Comparison of ENCODE assay signal across 8 mouse cellular contexts in the genomic region with DNA sequence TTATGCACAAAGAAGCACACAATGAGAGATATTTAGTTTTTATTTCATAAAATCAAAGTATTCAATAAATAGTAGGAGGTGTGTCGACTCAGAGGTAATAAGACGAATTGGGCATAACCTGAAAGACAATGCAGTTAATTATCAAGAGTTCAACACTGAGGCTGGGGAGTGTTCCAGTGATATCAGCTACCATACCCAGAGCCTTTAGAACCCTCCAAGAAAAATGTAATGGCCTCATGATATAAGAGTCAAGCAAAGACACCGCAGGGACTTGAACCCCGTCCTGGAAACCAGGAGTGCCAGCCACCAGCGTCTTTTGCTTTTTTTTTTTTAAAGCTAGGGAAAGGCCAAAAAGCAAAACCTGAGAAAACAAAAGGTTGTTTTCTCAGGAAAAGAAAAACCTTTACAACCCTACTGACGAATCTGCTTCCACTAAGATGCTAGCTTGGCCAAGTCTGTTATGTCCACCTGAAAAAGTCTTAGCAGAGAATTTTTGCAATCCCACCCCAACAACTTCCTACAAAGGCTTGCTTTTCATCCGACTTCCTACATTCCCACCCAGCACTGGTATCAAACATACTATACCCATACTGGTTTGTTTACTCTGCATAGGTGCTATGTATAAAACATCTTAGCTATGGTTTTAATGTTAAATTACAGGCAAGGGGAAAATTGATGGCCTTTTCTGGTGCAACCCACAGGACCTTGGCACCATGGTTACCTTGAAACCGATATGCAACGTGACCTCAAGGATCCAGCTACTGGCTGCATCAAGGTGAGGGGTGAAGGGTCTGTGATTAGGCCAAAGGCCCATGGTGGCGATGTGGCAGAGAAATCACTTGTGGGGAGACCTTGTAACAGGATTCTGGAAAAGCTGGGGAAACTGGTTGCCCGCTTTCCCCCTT. TPM values are rescaled to one million over a fixed set of nuclear protein-coding genes. Genes with fewer than 3 reads are reported as not detected.
DNase-seq lines count a peak whose midpoint lies in the region; ATAC-seq and TF ChIP-seq lines count a peak whose summit lies in the region.

No protein-coding gene starts in this region.

- H3K9ac ChIP-seq in kidney, embryonic 16.5 days (replicated peaks; ENCODE audit: low read length): peak overlapping the region; percentile 83
- H3K9ac ChIP-seq in hindbrain, embryonic 12.5 days: peak overlapping the region; percentile 100
- peak overlapping the region; percentile 99; the same call in 1 of the 2 replicates for H3K9ac ChIP-seq in midbrain, embryonic 12.5 days (replicated peaks)

- no peak for DNase-seq in kidney, adult 8-10 months
- no peak for DNase-seq in spleen, postnatal 36 days (ENCODE audit: low spot score in 2 of 2)
- DNase-seq in layer of hippocampus, postnatal 14 days (ENCODE audit: low spot score in 2 of 2): no peak
- no peak for DNase-seq in left cerebral cortex, adult 11 months (ENCODE audit: low spot score)

- peak overlapping the region; percentile 96 for H3K4me2 ChIP-seq in kidney, embryonic 16.5 days (replicated peaks; ENCODE audit: low read depth, low read length)
- peak overlapping the region; percentile 90 for H3K4me2 ChIP-seq in hindbrain, embryonic 12.5 days (replicated peaks)
- H3K4me2 ChIP-seq in midbrain, embryonic 12.5 days (replicated peaks): peak overlapping the region; percentile 91

- 46% methylated on average over 11 of the region's 11 CpGs for WGBS in kidney, embryonic 16.5 days
- WGBS in hindbrain, embryonic 12.5 days: 69% methylated on average over 11 of the region's 11 CpGs
- 78% methylated on average over 11 of the region's 11 CpGs for WGBS in midbrain, embryonic 12.5 days

- no peaks in the 10 kb centered on the region for H3K9me3 ChIP-seq in kidney, embryonic 16.5 days (ENCODE audit: low read length)
- H3K9me3 ChIP-seq in hindbrain, embryonic 12.5 days (replicated peaks): no peaks in the 10 kb centered on the region
- H3K9me3 ChIP-seq in midbrain, embryonic 12.5 days: no peaks in the 10 kb centered on the region

- no peak for ATAC-seq in kidney, embryonic 16.5 days (ENCODE audit: low FRiP score, low TSS enrichment)
- no peak for ATAC-seq in hindbrain, embryonic 12.5 days (ENCODE audit: low FRiP score)
- no peak for ATAC-seq in midbrain, embryonic 12.5 days (ENCODE audit: low FRiP score, low read depth)

- H3K36me3 ChIP-seq in kidney, embryonic 16.5 days (ENCODE audit: insufficient read depth, low read length): peaks cover 37% of the 10 kb centered on the region
- peaks cover 36% of the 10 kb centered on the region for H3K36me3 ChIP-seq in hindbrain, embryonic 12.5 days
- H3K36me3 ChIP-seq in midbrain, embryonic 12.5 days: peaks cover 41% of the 10 kb centered on the region

- peaks cover 22% of the 10 kb centered on the region for H3K4me1 ChIP-seq in kidney, embryonic 16.5 days (ENCODE audit: insufficient read depth, low read length)
- H3K4me1 ChIP-seq in bone marrow macrophage, adult 2 months (ENCODE audit: control insufficient read depth, insufficient read depth, low read length): no peaks in the 10 kb centered on the region
- H3K4me1 ChIP-seq in hindbrain, embryonic 12.5 days: peaks cover 34% of the 10 kb centered on the region
- H3K4me1 ChIP-seq in midbrain, embryonic 12.5 days: peaks cover 30% of the 10 kb centered on the region

- H3K27ac ChIP-seq in kidney, embryonic 16.5 days (ENCODE audit: low read length): peak overlapping the region; percentile 73
- peak overlapping the region; percentile 26 for H3K27ac ChIP-seq in bone marrow macrophage, adult 2 months (ENCODE audit: insufficient read depth, low read depth, low read length)
- H3K27ac ChIP-seq in hindbrain, embryonic 12.5 days: peak overlapping the region; percentile 3; the same call in 1 of the 2 replicates
- 0 out of 2 replicates have a peak overlapping the region, but pooled peaks have one; percentile 0 for H3K27ac ChIP-seq in midbrain, embryonic 12.5 days (replicated peaks)

- TF ChIP-seq POLR2A in bone marrow macrophage, adult 2 months (IDR thresholded peaks at IDR 0.05; ENCODE audit: borderline replicate concordance, low read depth, low read length): no peak

- no peaks in the 10 kb centered on the region for H3K27me3 ChIP-seq in kidney, embryonic 16.5 days (ENCODE audit: insufficient read depth, low read length)
- no peaks in the 10 kb centered on the region for H3K27me3 ChIP-seq in hindbrain, embryonic 12.5 days
- no peaks in the 10 kb centered on the region for H3K27me3 ChIP-seq in midbrain, embryonic 12.5 days

- no peak for TF ChIP-seq CTCF in bone marrow macrophage, adult 2 months (IDR thresholded peaks at IDR 0.05; ENCODE audit: low read depth, low read length)

- H3K4me3 ChIP-seq in kidney, embryonic 16.5 days (ENCODE audit: low read length): peak overlapping the region; percentile 71
- peak overlapping the region; percentile 69 for H3K4me3 ChIP-seq in bone marrow macrophage, adult 2 months (ENCODE audit: insufficient read depth, low read length)
- peak overlapping the region; percentile 98 for H3K4me3 ChIP-seq in hindbrain, embryonic 12.5 days
- H3K4me3 ChIP-seq in midbrain, embryonic 12.5 days: peak overlapping the region; percentile 81

RNA-seq across cellular contexts. Expression of gene Scyl1, which starts 24.7 kb away (rescaled TPM):
- 82.9 and 85.3 TPM in 2 replicates for polyA plus RNA-seq in kidney, embryonic 16.5 days (2015; fragmentation: Nextera tagmentation; extraction: Ambion mirVana)
- 46.7 and 48.3 TPM in 2 replicates for polyA plus RNA-seq in bone marrow macrophage, adult 2 months (2012; ENCODE audit: insufficient read depth, insufficient read length, missing spikeins)
- 71.8 and 73.7 TPM in 2 replicates for polyA plus RNA-seq in hindbrain, embryonic 12.5 days (2016; fragmentation: Nextera tagmentation; extraction: Ambion mirVana)
- polyA plus RNA-seq in midbrain, embryonic 12.5 days (2016; fragmentation: Nextera tagmentation; extraction: Ambion mirVana): 63.6 and 68.4 TPM in 2 replicates
- total RNA-seq in layer of hippocampus, postnatal 14 days (2021): 10 to 100 TPM; 73.6 to 75.1 TPM

RNA-seq across cellular contexts. Expression of gene Ltbp3, which starts 55.2 kb away (rescaled TPM):
- 18.1 and 21.5 TPM in 2 replicates for polyA plus RNA-seq in kidney, embryonic 16.5 days (2015; fragmentation: Nextera tagmentation; extraction: Ambion mirVana)
- 11.4 and 15.7 TPM in 2 replicates for polyA plus RNA-seq in bone marrow macrophage, adult 2 months (2012; ENCODE audit: insufficient read depth, insufficient read length, missing spikeins)
- 13.8 and 16.6 TPM in 2 replicates for polyA plus RNA-seq in hindbrain, embryonic 12.5 days (2016; fragmentation: Nextera tagmentation; extraction: Ambion mirVana)
- 7.9 and 9.1 TPM in 2 replicates for polyA plus RNA-seq in midbrain, embryonic 12.5 days (2016; fragmentation: Nextera tagmentation; extraction: Ambion mirVana)
- total RNA-seq in layer of hippocampus, postnatal 14 days (2021): 10 to 100 TPM; 24.7 to 32.7 TPM

Comparison
In these comparisons a context has a peak if more than half of its experiments do, and no peak if none do; other contexts are left out.
1. H3K27ac ChIP-seq: peak in every context shown above with its lines; median percentile 73 in kidney, embryonic 16.5 days; 26 in bone marrow macrophage, adult 2 months; 3 in hindbrain, embryonic 12.5 days; 0 in midbrain, embryonic 12.5 days.